Mouse (Mus musculus): ENCODE data around the gene Map3k6.
A peak's percentile ranks its signal among the peaks of the same experiment; 100 is the strongest.

Map3k6 gene

DNA sequence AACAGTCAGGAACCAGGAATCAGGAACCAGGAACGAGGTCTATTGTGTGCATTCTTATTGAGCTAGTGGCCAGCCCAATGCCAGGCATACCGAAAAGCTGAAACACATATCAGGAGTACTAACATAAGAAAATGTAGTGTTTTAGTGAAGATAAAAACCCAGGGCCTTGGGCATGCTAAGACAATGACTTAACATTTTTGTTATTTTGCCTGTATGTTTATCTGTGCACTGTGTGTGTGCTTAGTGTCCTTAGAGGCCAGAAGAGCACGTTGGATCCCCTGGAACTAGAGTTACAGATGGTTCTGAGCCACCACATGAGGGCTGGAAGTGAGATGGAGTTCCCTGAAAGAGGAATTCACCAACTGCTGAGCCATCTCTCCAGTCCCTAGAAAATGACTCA lies 44.7 kb downstream of the Map3k6 start:
- DNase-seq (ENCODE audit: low spot score), result peak; percentile 56

DNA sequence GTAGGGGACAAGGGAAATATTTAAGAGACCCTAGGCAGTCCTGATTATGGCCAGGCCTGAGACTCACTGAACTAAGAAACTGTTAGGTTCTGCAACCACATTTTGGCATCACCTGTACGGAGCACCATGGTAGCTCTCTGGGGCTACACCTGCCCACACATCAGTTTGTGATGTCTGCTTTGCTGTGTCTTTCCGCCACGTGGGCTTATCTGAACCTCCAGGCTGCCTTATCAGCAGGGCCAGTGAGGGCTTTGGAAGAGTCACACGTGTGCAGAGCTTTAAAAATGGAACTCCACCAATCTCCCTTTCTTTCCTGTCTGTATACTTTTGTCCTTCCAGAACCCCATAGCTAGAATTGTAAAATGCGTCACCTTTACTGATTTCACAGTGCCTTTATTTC lies 45.3 kb downstream of the Map3k6 start:
- peak; percentile 96 for DNase-seq (ENCODE audit: low spot score)

DNA sequence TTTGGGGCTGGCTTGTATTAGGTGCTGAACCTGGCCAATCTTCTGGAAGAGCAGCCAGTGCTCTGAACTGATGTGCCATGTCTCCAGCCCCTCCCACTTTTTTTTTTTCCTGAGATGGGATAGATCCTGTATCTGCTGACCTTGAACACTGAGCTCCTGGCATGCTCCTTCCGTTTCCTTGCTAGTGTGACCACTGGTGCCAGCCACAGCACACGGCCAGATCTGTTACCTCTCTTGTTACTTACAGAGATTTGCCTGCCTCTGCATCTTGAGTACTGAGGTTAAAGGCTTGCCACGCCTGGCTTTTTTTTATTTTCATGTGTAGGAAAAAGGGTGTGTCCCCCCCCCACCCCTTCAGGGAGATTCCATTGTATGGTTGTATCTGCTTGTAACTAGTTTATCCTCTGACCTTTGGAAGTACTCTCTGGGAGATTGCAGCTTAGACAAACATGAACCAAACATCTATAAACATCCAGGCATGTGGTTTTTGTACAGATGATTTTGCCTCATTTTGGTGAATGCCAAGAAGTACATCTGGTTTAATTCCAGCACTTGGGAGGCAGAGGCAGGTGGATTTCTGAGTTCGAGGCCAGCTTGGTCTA lies 46.0 kb downstream of the Map3k6 start:
- DNase-seq (ENCODE audit: low spot score), result no peak

DNA sequence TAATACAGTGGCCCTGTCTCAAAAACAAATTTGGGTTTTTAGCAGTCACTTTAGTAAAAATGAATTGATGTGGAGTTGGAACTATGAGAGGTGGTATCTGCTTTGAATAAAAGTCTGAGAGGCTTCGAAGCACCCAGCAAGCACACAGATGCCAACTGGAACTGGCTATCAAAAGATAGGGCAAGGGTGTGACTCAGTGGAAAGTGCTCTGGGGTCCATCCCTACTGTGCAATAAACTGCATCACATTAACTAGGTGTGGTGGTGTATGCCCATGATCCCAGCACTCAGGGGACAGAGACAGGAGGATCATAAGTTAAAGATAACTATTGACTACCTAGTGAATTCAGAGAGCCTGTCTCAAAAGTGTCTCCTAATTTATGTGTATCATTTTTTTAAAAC lies 50.6 kb downstream of the Map3k6 start:
- peak; percentile 63 for DNase-seq (ENCODE audit: low spot score)

DNA sequence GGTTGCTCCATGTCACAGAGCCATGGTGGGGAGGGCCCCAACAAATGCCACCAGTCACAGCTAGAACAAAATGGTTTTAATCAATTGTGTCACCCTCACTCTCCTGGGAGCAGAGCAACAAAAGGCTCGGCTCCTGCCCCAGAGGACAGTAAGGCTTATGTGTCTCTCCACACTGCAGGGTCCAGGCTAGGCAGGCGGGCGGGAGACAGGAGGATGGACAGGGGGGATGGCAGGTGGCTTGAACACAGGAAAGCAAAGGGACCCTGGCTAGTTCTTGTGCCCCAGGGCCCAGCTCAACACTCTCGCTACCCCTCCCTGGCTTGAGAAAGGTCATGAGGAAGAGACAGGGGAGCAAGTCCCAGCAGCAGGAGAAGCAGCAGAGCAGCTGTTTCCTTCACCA lies 51.8 kb downstream of the Map3k6 start:
- DNase-seq (ENCODE audit: low spot score), result no peak

DNA sequence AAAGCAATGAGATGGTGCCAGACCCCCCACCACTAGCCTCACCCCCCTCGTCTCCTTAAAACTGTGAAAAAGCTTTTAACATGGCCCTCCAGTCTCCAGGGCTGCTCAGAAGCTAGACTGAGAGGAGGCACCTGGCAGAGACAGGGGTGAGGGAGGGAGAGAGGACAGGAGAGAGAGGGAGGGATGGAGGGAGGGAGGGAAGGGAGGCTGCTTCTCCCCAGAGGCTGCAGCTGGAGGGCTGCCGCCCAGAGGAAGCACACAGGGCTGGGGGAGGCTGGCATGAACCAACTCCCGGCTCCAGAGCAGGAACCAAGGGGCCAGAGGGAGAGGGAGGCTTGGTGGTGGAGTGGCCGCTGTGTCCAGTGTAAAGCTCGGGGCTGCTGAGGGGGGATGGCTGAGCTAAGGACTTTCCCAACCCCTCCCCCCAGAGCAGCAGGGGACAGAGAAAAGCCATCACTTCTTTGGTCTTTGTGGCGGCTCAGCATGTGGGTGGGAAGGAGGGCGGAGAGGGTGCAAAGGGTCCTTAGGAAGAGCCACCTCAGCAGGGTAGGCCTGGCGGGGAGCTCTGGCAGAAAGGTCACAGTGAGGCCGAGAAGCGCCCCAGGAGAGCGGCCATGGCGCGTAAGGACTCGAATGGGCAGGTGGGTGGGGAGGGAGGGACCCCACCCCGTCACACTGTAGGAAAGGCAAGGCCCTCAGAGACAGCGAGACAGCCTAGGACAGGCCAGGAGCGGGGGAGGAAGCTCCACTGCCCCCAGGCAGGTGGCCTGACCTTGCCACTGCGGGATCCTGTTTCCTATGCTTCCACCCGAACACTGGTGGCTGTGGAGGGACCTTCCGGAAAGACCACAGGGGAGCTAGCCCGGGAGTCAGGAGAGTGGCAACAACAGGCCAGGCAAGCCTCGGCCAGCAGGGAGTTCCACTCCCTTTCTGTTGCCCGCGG lies 52.6 kb downstream of the Map3k6 start:
- DNase-seq (ENCODE audit: low spot score), result no peak

DNA sequence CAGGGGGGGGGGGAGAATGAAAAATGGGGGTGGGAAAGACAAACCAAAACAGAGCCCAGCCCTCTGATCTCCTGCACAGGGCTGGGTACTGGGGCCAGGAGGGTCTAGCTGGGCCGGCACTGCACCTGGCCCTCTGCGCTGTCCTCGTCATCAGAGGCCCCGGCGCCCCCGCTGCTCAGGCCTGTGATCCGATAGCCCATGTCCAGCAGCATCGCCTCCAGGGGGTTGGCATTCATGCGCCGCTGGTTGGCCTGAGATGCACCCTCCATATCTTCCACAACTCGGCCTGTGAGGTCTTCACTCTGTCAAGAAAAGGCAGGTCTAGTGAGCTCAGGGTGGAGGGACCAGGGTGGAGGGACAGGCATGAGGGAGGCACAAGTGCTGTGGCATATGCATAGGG lies 53.5 kb downstream of the Map3k6 start:
- no peak for DNase-seq (ENCODE audit: low spot score)

DNA sequence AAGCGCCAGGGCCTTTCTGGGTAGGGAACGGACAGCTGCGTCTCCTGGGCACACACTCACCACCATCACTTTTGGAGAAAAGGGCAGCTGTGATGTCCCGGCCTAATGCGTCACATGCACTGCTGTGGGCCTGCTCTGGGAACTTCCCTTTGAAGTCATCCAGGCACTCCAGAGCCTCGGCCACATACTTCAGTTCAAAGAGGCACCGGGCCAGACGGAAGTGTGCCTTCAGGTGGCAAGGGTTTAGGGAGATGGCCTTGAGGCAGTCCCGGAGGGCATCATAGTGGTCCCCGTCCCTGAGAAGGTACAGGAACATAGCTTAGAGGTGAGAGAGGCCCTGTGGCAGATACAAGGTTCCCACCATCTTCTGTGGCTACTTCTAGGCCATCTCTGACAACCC lies 56.7 kb downstream of the Map3k6 start:
- DNase-seq (ENCODE audit: low spot score), result no peak

DNA sequence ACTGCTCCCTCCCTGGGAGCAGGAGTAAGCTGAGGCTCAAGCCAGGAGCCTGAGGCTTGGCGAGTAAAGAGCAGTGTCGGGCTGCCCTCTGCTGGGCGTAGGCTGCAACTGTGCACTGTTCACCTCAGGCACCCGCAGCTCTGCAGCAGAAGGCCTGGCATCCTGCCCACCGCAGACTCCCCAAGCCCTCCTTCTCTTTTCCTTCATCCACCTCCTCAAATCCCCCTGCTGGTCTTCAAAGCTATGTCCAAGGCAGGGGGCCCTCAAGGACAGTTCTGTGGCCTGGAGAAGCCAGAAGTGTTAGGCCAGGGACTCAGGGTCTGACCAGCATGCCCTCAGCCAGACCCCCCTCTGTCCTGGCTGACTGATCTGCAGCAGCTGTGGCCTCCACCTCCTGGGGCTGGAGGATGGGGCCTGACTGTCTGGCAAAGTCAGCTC lies 57.2 kb downstream of the Map3k6 start:
- DNase-seq (ENCODE audit: low spot score), result peak; percentile 62

DNA sequence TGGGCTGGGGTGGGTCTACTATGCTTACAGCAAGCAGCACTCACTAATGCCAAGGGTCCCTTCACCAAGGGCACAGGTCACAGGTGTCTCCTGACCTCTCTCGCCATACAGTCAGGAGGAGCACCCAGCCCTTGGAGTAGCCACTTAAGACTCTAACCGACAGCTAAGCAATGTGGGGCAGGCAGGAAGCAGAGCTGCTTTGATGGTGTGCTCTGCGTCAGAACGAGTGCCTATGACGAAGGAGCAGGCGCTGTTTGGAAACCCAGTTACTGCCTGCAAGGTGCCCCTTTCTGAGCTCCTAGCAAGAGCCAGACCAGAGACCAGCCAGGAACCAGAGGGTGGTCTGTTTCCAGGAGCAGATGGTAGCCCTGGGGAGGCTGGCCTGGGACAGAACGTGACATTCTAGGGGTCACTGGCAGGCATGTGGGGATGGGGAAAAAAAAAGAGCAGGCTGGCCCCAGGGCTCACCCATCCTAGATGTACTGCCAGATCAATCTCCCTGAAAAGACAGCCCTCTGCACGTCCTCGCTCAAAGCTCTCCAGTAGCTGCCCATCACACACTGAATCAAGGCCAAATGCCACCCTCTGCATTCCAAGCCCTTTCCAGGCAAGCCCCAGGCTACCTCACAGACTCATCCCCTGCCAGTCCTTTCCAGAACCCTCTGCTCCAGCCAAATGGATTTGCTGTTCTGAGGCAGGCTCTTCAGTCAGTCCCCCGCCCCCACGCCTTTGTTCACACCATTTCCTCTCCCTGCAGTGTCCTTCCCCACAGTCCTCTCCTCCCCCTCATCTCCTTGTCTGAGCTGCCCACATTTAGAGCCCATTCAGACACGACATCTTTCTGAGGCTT lies 58.1 kb downstream of the Map3k6 start:
- DNase-seq (ENCODE audit: low spot score), result no peak

DNA sequence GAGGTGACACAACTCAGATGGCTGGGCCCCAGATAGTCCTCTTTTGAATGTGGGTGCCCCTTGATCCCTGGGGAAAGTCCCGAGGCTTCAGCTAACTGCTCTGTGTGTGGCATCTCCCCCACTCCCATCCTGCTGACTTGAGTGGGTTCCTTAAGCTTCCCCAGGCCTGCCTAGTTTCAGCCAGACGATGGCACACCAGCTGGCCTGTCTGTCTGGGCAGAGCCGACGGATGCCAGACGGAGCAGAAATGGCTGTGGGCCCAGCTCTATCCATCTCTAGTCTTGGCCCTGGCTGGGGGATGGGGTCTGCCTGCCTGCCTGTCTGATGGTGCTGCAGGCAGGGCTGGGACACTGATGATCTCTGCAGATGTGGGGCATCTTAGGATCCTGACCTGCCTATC lies 59.1 kb downstream of the Map3k6 start:
- DNase-seq (ENCODE audit: low spot score), result no peak

DNA sequence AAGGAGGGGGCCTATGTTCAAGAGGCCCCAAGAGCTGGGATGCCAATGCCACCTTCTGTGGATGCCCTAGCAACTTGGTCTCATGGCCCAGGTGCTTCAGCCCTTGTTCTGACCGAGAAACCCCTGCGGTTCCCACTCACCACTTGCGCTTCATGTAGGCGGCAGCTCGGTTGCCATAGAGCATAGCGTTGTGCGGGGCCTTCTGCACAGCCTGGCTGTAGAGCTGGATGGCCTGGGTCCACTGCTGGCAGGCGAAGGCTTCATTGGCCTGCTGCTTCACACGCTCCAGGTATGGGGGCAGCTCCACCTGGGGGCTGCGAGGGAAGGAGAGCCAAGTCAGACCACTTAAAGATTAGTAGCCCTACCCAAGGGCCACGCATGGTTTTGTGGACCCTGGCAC lies 59.8 kb downstream of the Map3k6 start:
- DNase-seq (ENCODE audit: low spot score), result no peak

DNA sequence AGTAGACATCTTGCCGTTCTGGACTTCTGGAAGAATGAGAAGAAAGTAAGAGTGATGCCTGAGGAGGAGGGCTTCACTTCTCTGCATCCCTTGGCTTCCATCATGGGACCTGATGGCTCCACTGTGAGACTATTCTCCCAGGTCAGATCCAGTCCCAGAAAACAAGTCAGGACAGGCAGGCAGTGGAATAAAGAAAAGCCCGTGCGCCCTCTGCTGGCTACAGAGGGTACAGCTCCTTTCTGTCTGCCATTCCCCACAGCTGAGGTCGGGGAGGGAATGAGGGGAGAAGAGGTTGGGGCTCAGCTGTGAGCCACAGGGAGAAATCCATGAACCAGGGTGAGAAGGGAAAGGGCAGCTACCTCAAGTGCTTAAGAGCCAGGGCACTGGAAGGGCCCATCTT lies 61.2 kb downstream of the Map3k6 start:
- DNase-seq (ENCODE audit: low spot score), result peak; percentile 61
